Mouse (Mus musculus) bone marrow, adult 2 months (tissue): ENCODE data around the gene Grid1.

Experiments used
- CTCF ChIP-seq: fragments of 200-500 bp; IDR thresholded peaks from 2 replicates; pipeline ENCODE4 v1.5.1; 2011; ENCODE audit warnings: low read length, control low read depth; ENCODE audit not compliant: control insufficient read depth, insufficient read depth
- POLR2A ChIP-seq: fragments of 200-500 bp; IDR thresholded peaks from 2 replicates; pipeline ENCODE4 v1.6.1; 2011; ENCODE audit warnings: low read depth, mild to moderate bottlenecking, control low read depth, low read length, borderline replicate concordance; ENCODE audit not compliant: control insufficient read depth

- TF ChIP-seq CTCF, result no peak
- no peak for TF ChIP-seq POLR2A
Observed at GRCm38 (mm10) chr14:35135056-35135455, 315.1 kb downstream of the Grid1 start.
